Mouse (Mus musculus) megakaryocyte, adult 5-6 weeks (primary cell): Measurements from ENCODE around the gene Gm20388. TPM values are rescaled to one million over a fixed set of nuclear protein-coding genes. Genes with fewer than 3 reads are reported as not detected.

Experiments
- ATAC-seq: 2 replicates; pipeline ENCODE4 v1.8.0; 2016; ENCODE audit warnings: mild to moderate bottlenecking, inconsistent platforms; ENCODE audit not compliant: poor library complexity, severe bottlenecking
- total RNA-seq, 2 experiments: library from RNA; stranded (forward) in 1 of 2; stranded (reverse) in 1 of 2; fragments of 153-499, 151-499 nt in 1 of 2; fragments of 221-1000, 200-1000 nt in 1 of 2; gene quantifications; 2 replicates each; pipeline versions ENCODE4 v1.2.3 to v1.2.4; 2015 to 2017

Gene Gm20388
- total RNA-seq, 2 experiments from 2014 or later, result 7.6 to 15.5 TPM

- ATAC-seq, result peak; percentile 56
These were observed 2019.4 kb downstream of the Gm20388 start for GRCm38 (mm10) chr8:121930047-121930446.

- ATAC-seq, result no peak
These were observed 2020.9 kb downstream of the Gm20388 start for GRCm38 (mm10) chr8:121931571-121931970.

- ATAC-seq, result no peak
These were observed 2021.5 kb downstream of the Gm20388 start for GRCm38 (mm10) chr8:121932026-121932667.

GRCm38 (mm10) chr8:121932668-121933520 lies 2022.3 kb downstream of the Gm20388 start:
- ATAC-seq, result no peak

- ATAC-seq, result peak; percentile 91
These were observed 2023.9 kb downstream of the Gm20388 start for GRCm38 (mm10) chr8:121934506-121934905.

GRCm38 (mm10) chr8:121934923-121935322 lies 2024.3 kb downstream of the Gm20388 start:
- no peak for ATAC-seq

GRCm38 (mm10) chr8:121935341-121936294 lies 2025.0 kb downstream of the Gm20388 start:
- no peak for ATAC-seq

- no peak for ATAC-seq
These were observed 2025.8 kb downstream of the Gm20388 start for GRCm38 (mm10) chr8:121936391-121936790.

GRCm38 (mm10) chr8:121938732-121939131 lies 2028.1 kb downstream of the Gm20388 start:
- ATAC-seq, result no peak

GRCm38 (mm10) chr8:121943057-121943540 lies 2032.5 kb downstream of the Gm20388 start:
- ATAC-seq, result no peak

GRCm38 (mm10) chr8:121943716-121944115 lies 2033.1 kb downstream of the Gm20388 start:
- no peak for ATAC-seq

GRCm38 (mm10) chr8:121944831-121945230 lies 2034.2 kb downstream of the Gm20388 start, which contains the start of gene Car5a:
Gene Car5a (minus strand): TSS chr8:121944904.
- ATAC-seq, result no peak

- no peak for ATAC-seq
These were observed 2035.7 kb downstream of the Gm20388 start for GRCm38 (mm10) chr8:121946351-121946750.

GRCm38 (mm10) chr8:121947047-121947752 lies 2036.6 kb downstream of the Gm20388 start:
- ATAC-seq, result no peak

- ATAC-seq, result peak; percentile 36
These were observed 2037.1 kb downstream of the Gm20388 start for GRCm38 (mm10) chr8:121947753-121948141.

GRCm38 (mm10) chr8:121948321-121949145 lies 2037.9 kb downstream of the Gm20388 start:
- ATAC-seq, result no peak

GRCm38 (mm10) chr8:121949222-121949800 lies 2038.7 kb downstream of the Gm20388 start, which contains the start of gene Banp:
Gene Banp (plus strand): TSS chr8:121949750.
- ATAC-seq, result no peak

- ATAC-seq, result peak; percentile 78
These were observed 2039.5 kb downstream of the Gm20388 start for GRCm38 (mm10) chr8:121949941-121950748.
